ENCODE assay signal across 8 mouse cellular contexts in the genomic region with DNA sequence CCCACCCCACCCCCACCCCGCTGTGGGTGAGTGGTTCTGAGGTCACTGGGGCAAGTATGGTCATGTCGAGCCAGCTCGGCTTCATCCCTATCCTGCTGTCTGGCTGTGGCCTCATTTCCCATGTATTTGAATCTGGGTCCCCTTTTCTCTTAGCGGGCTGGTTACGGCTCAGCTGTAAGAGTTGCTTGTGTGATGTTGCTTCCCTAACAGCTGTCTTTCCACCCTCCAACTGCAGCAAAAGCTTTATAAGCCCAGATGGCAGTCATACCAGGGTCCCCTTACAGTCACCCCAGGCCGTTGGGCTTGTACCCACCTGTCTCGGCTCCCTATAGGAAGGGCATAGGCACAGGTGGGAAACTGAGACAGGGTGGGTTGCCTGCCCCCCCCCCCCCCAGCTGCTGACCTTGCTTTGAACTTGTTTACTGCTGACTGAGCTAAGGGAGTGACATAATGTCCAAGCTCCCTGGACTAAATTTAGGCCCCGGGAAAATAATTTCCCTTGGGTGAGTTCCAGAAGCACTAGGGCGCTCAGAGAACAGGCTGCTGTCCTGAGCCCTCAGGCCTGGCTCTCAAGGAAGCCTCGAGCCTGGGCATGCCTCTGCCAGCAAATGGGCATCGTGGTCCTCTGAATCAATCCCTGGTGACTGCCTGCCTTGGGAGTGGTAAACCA. TPM values are rescaled to one million over a fixed set of nuclear protein-coding genes. Genes with fewer than 3 reads are reported as not detected.
DNase-seq lines count a peak whose midpoint lies in the region; ATAC-seq and TF ChIP-seq lines count a peak whose summit lies in the region.

No protein-coding gene starts in this region.

- no peaks in the 10 kb centered on the region for H3K9me3 ChIP-seq in embryonic facial prominence, embryonic 12.5 days
- H3K9me3 ChIP-seq in embryonic facial prominence, embryonic 10.5 days, result no peaks in the 10 kb centered on the region
- H3K9me3 ChIP-seq in lung, postnatal 0 days (ENCODE audit: low read length), result no peaks in the 10 kb centered on the region

- peaks cover 81% of the 10 kb centered on the region for H3K36me3 ChIP-seq in embryonic facial prominence, embryonic 12.5 days
- H3K36me3 ChIP-seq in embryonic facial prominence, embryonic 10.5 days (replicated peaks), result peaks cover 99% of the 10 kb centered on the region
- H3K36me3 ChIP-seq in lung, postnatal 0 days (ENCODE audit: insufficient read depth, low read length), result peaks cover 10% of the 10 kb centered on the region; the same call in 1 of the 2 replicates

- no peak overlapping the region for H3K9ac ChIP-seq in embryonic facial prominence, embryonic 12.5 days
- no peak overlapping the region for H3K9ac ChIP-seq in lung, postnatal 0 days (replicated peaks; ENCODE audit: low read depth)

- H3K4me1 ChIP-seq in embryonic facial prominence, embryonic 12.5 days, result no peaks in the 10 kb centered on the region
- H3K4me1 ChIP-seq in embryonic facial prominence, embryonic 10.5 days, result no peaks in the 10 kb centered on the region
- peaks cover 7% of the 10 kb centered on the region; the same call in 1 of the 2 replicates for H3K4me1 ChIP-seq in lung, postnatal 0 days (ENCODE audit: insufficient read depth, low read depth, low read length)

- no peak overlapping the region for H3K4me3 ChIP-seq in embryonic facial prominence, embryonic 12.5 days
- H3K4me3 ChIP-seq in embryonic facial prominence, embryonic 10.5 days, result no peak overlapping the region
- H3K4me3 ChIP-seq in lung, postnatal 0 days (ENCODE audit: low read depth, low read length), result no peak overlapping the region

- no peak for TF ChIP-seq CTCF in lung, postnatal 0 days (IDR thresholded peaks at IDR 0.05)

- peak; percentile 79 for TF ChIP-seq EP300 in lung, postnatal 0 days (IDR thresholded peaks at IDR 0.05)

- no peak for DNase-seq in embryonic facial prominence, embryonic 10.5 days (ENCODE audit: low spot score)
- DNase-seq in cerebellum, postnatal 14 days, result peak; percentile 73 to 75
- peak; percentile 48 for DNase-seq in heart, postnatal 25 days (ENCODE audit: low spot score)
- peak; percentile 78 for DNase-seq in lung, postnatal 0 days (ENCODE audit: low spot score)
- DNase-seq in ovary, postnatal 14 days (ENCODE audit: low spot score), result no peak
- DNase-seq in frontal cortex, adult 2 months (ENCODE audit: extremely low spot score in 1 of 2, low spot score in 1 of 2), result no peak

- H3K27me3 ChIP-seq in embryonic facial prominence, embryonic 12.5 days, result no peaks in the 10 kb centered on the region
- H3K27me3 ChIP-seq in embryonic facial prominence, embryonic 10.5 days (replicated peaks; ENCODE audit: low read depth, poor library complexity, severe bottlenecking), result no peaks in the 10 kb centered on the region
- H3K27me3 ChIP-seq in lung, postnatal 0 days (replicated peaks; ENCODE audit: insufficient read depth, low read length), result no peaks in the 10 kb centered on the region

- intact Hi-C loops in heart, postnatal 25 days (cut with DNase I), result loop anchor here (2.0 kb wide), 1 partner anchor 20 kb away; no protein-coding TSS in a partner anchor

- no peak overlapping the region for H3K27ac ChIP-seq in embryonic facial prominence, embryonic 12.5 days
- no peak overlapping the region for H3K27ac ChIP-seq in embryonic facial prominence, embryonic 10.5 days (replicated peaks)
- H3K27ac ChIP-seq in lung, postnatal 0 days (ENCODE audit: low read length), result peak overlapping the region; percentile 87

- peak; percentile 50; the same call in 1 of the 2 replicates for ATAC-seq in embryonic facial prominence, embryonic 12.5 days (ENCODE audit: insufficient number of reproducible peaks, insufficient read depth, low FRiP score, low TSS enrichment)
- ATAC-seq in lung, postnatal 0 days, result peak; percentile 86
- no peak for ATAC-seq in monocyte, adult 5-6 weeks (replicated peaks; ENCODE audit: insufficient number of reproducible peaks, low FRiP score, low TSS enrichment, poor library complexity, severe bottlenecking)

- no peak overlapping the region for H3K4me2 ChIP-seq in embryonic facial prominence, embryonic 12.5 days (replicated peaks)
- H3K4me2 ChIP-seq in lung, postnatal 0 days (replicated peaks; ENCODE audit: low read depth, low read length), result no peak overlapping the region

- WGBS in embryonic facial prominence, embryonic 12.5 days, result 85% methylated on average over 11 of the region's 11 CpGs
- 91% methylated on average over 11 of the region's 11 CpGs for WGBS in embryonic facial prominence, embryonic 10.5 days
- WGBS in lung, postnatal 0 days, result 42% methylated on average over 11 of the region's 11 CpGs

RNA-seq across cellular contexts. Expression of a gene that starts 20.8 kb away (rescaled TPM):
- 41.8 and 44.7 TPM in 2 replicates for polyA plus RNA-seq in embryonic facial prominence, embryonic 12.5 days (2016; fragmentation: Nextera tagmentation; extraction: Ambion mirVana)
- polyA plus RNA-seq in embryonic facial prominence, embryonic 10.5 days (2016; fragmentation: Nextera tagmentation; extraction: Ambion mirVana), result 41.7 and 42.8 TPM in 2 replicates
- 1 to 10 TPM; 8.6 to 9.5 TPM for total RNA-seq in heart, postnatal 25 days (2021)
- polyA plus RNA-seq in lung, postnatal 0 days (2015; fragmentation: Nextera tagmentation; extraction: Ambion mirVana), result 7.7 and 7.9 TPM in 2 replicates
- 1.3 to 5.0 TPM (median 2.7 TPM) in 3 replicates for total RNA-seq in monocyte, adult 5-6 weeks (2017)
- 37.0 and 40.7 TPM in 2 replicates for polyA plus RNA-seq in frontal cortex, adult 2 months (2012; rRNA removed)

RNA-seq across cellular contexts. Expression of a gene that starts 30.2 kb away (rescaled TPM):
- 15.8 and 17.4 TPM in 2 replicates for polyA plus RNA-seq in embryonic facial prominence, embryonic 12.5 days (2016; fragmentation: Nextera tagmentation; extraction: Ambion mirVana)
- 18.6 and 20.8 TPM in 2 replicates for polyA plus RNA-seq in embryonic facial prominence, embryonic 10.5 days (2016; fragmentation: Nextera tagmentation; extraction: Ambion mirVana)
- total RNA-seq in heart, postnatal 25 days (2021), result 10 to 100 TPM; 23.0 to 25.7 TPM
- polyA plus RNA-seq in lung, postnatal 0 days (2015; fragmentation: Nextera tagmentation; extraction: Ambion mirVana), result 11.2 and 11.5 TPM in 2 replicates
- total RNA-seq in monocyte, adult 5-6 weeks (2017), result 17.5 to 37.6 TPM (median 22.9 TPM) in 3 replicates
- 18.5 and 19.4 TPM in 2 replicates for polyA plus RNA-seq in frontal cortex, adult 2 months (2012; rRNA removed)

Comparison
In these comparisons a context has a peak if more than half of its experiments do, and no peak if none do; other contexts are left out.
1. DNase-seq: peak in cerebellum, postnatal 14 days (2 of 2), heart, postnatal 25 days (single experiment) and lung, postnatal 0 days (single experiment); none in embryonic facial prominence, embryonic 10.5 days (single experiment), ovary, postnatal 14 days (single experiment) and frontal cortex, adult 2 months (0 of 2).